Mouse (Mus musculus) liver, postnatal 0 days (tissue): ENCODE data around the gene Arl6.

Experiments used
- CTCF ChIP-seq: sonication (generic); IDR thresholded peaks from 2 replicates; pipeline ENCODE4 v1.5.1; 2016; ENCODE audit warnings: antibody characterized with exemption, low read depth
- EP300 ChIP-seq: IDR thresholded peaks from 2 replicates; pipeline ENCODE4 v1.6.1; 2016; ENCODE audit warnings: antibody characterized with exemption, low read depth, mild to moderate bottlenecking

DNA sequence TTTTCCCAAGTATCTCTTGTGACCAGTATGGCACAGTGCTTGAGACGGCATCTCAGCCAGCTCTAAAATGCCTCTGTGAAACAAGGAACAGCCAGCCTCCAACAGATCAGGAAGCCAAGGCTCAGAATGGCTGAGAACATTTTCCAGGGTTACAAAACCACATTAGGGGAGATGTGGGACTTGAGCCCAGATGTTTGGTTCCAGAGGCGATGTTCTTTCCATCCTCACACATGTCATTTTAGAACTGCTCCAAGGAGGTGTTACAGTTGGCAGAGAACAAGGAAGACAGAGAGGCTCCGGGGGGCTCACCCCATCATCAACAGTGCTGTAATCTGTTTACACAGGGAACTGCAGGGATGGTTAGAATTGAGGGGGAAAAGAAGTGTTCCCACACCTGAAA, 66.5 kb downstream of the Arl6 start:
- TF ChIP-seq CTCF (no peak), EP300 (no peak)
